Mouse (Mus musculus) cortical plate, adult 2 months (tissue): ENCODE data around the gene Camta2.

Experiments used
- CTCF ChIP-seq: fragments of 200-500 bp; IDR thresholded peaks from 2 replicates; pipeline ENCODE4 v1.5.1; 2011; ENCODE audit warnings: mild to moderate bottlenecking, control low read depth, low read length; ENCODE audit not compliant: insufficient read depth; ENCODE audit errors: extremely low read depth
- POLR2A ChIP-seq: fragments of 200-500 bp; IDR thresholded peaks from 2 replicates; pipeline ENCODE4 v1.6.1; 2011; ENCODE audit warnings: mild to moderate bottlenecking, low read length, control low read depth; ENCODE audit not compliant: insufficient read depth; ENCODE audit errors: extremely low read depth

- TF ChIP-seq CTCF: no peak
- no peak for TF ChIP-seq POLR2A
Measured at GRCm38 (mm10) chr11:70652884-70653344, 35.0 kb downstream of the Camta2 start.
